Mouse (Mus musculus) kidney, embryonic 16.5 days (tissue): ENCODE measurements at regions not wholly inside any gene's neighbourhood (a gene's known extent, or its start where the extent isn't known, plus 50 kb on each side); places are given as distances from the start of the nearest gene placed in this dataset.

ENCODE experiments used
- ATAC-seq: fragments of 200-750 bp; cut with Nextera tagmentation; 2 replicates; pipeline ENCODE4 v1.8.0; 2017; ENCODE audit warnings: moderate TSS enrichment; ENCODE audit not compliant: low FRiP score, low TSS enrichment
- H3K27ac ChIP-seq: fragments of 300-500 bp; sonication (generic); 2 replicates; pipeline ENCODE4 v1.5.1; 2014; ENCODE audit warnings: low read length
- H3K27me3 ChIP-seq: fragments of 300-500 bp; sonication (generic); 2 replicates; pipeline ENCODE4 v1.6.1; 2014; ENCODE audit warnings: low read length, control low read depth, mixed read lengths; ENCODE audit not compliant: insufficient read depth
- H3K36me3 ChIP-seq: fragments of 300-500 bp; sonication (generic); 2 replicates; pipeline ENCODE4 v1.6.1; 2014; ENCODE audit warnings: low read length, control low read depth, mixed read lengths; ENCODE audit not compliant: insufficient read depth
- H3K4me1 ChIP-seq: fragments of 300-500 bp; sonication (generic); 2 replicates; pipeline ENCODE4 v1.6.1; 2014; ENCODE audit warnings: low read length, control low read depth, mixed read lengths; ENCODE audit not compliant: insufficient read depth
- H3K4me2 ChIP-seq: fragments of 300-500 bp; sonication (generic); replicated peaks from 2 replicates; pipeline ENCODE4 v1.6.1; 2014; ENCODE audit warnings: low read depth, low read length
- H3K4me3 ChIP-seq: fragments of 300-500 bp; sonication (generic); 2 replicates; pipeline ENCODE4 v1.5.1; 2014; ENCODE audit warnings: mild to moderate bottlenecking, low read length
- H3K9ac ChIP-seq: fragments of 300-500 bp; sonication (generic); replicated peaks from 2 replicates; pipeline ENCODE4 v1.6.1; 2014; ENCODE audit warnings: low read length
- H3K9me3 ChIP-seq: fragments of 300-500 bp; sonication (generic); 2 replicates; pipeline ENCODE4 v1.6.1; 2016; ENCODE audit warnings: low read length, control low read depth
- WGBS: fragments of 180-500 bp; shearing (Covaris S2); extraction: QIAGEN DNeasy Blood & Tissue Kit; methylation state at CpG from one replicate; pipeline ENCODE4 v1.1.7; 2014; 5-methylcytosine and 5-hydroxymethylcytosine counted together

DNA sequence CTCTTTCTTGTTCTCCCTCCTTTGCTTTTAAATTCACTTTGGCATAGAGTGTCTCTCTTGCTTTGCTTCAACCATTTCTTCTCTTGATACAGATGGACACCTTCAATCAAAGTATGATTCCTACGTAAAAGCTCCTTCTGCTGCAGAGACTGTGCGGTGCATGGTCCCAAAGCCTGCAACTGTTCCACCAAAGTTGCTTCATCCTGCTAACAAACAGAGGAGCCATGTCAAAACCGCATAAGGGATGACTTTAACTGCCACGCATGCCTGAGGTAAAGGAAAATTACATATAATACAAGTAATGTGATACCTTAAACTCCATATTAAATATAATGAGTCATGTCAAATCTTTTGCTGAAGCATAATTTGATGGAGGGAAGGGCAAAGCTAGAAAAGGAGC lies 200.1 kb upstream of the Klf7 start:
- no peaks in the 10 kb centered on the region for H3K4me1 ChIP-seq
- H3K4me3 ChIP-seq = no peak overlapping the region
- H3K4me2 ChIP-seq = no peak overlapping the region
- no peaks in the 10 kb centered on the region for H3K27me3 ChIP-seq
- no peaks in the 10 kb centered on the region for H3K9me3 ChIP-seq
- 94% methylated on average over 4 of the region's 4 CpGs for WGBS
- H3K36me3 ChIP-seq = no peaks in the 10 kb centered on the region
- ATAC-seq = no peak
- H3K9ac ChIP-seq = no peak overlapping the region
- H3K27ac ChIP-seq = no peak overlapping the region

- 72% methylated on average over 3 of the region's 3 CpGs for WGBS
- no peak overlapping the region for H3K4me2 ChIP-seq
- ATAC-seq = no peak
These were observed 197.1 kb upstream of the Klf7 start for GRCm38 (mm10) chr1:64319155-64319582.

DNA sequence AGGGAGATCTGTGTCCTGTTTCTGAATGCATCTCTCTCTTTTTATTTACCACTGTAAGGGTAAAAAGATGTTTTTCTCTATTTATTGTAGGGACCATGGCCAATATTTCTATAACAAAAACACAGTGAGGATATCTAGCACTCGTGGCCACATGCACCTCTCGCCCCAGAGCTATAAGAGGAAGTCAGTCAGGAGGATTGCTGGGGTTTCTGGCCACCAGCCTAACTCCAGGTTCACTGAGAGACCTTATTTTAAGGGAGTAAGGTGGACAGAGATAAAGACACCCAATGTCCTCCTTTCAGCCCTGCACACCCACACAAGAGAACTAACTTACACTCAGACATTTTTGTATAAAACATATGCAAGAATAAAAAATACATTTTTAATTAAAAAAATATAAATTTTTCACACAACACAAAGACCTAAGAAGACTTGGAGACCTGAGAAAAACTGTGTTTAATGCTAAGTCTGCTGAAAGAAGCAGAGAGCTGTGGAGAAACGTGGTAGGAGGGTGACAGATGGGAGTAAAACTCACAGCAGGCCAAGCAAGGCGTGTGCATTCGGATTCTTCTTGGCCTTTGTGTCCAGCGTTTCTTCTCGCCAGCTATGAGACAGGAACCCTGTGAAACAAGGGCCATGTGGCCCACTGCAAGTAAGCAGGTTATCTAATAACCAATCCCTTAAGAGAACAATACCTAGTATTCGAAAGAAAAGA lies 196.5 kb upstream of the Klf7 start:
- Histone ChIP-seq H3K4me2 (no peak overlapping the region), H3K27ac (no peak overlapping the region), H3K4me3 (no peak overlapping the region), H3K4me1 (no peaks in the 10 kb centered on the region), H3K9me3 (no peaks in the 10 kb centered on the region), H3K27me3 (no peaks in the 10 kb centered on the region), H3K36me3 (no peaks in the 10 kb centered on the region), H3K9ac (no peak overlapping the region)
- WGBS = 80% methylated on average over 8 of the region's 8 CpGs
- no peak for ATAC-seq

More at GRCm38 (mm10) chr1:64319155-64319582, 197.1 kb upstream of the Klf7 start:
- Histone ChIP-seq H3K9me3 (no peaks in the 10 kb centered on the region), H3K4me1 (no peaks in the 10 kb centered on the region), H3K27me3 (no peaks in the 10 kb centered on the region), H3K9ac (no peak overlapping the region), H3K27ac (no peak overlapping the region), H3K4me3 (no peak overlapping the region), H3K36me3 (no peaks in the 10 kb centered on the region)

DNA sequence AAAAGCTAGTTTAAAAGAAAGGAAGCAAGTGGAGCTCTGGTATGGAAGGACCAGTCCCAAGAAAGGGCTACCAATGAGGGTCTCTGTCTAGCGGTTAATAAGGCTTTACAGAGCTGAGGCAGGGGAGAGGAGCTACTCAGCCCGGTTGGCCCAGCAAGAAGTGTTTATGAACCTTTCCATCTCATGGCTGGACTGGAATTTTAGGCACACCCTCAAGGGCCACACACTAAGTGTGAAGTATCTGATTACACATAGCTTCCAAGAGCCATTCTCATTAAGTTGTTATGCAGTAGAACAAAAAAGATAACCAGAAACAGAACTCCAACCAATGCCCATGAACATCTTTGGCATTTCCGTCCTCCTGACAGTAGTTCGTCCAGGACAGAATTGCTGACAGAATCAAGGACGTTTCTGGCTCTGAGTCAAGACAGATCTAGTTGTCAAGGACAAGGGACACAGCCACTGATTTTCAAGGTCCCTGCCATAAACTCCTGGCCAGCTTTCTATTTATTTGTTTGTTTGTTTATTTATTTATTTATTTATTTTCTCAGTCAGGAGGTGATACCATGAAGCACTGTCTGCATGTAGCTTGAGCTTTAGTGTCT lies 195.1 kb upstream of the Klf7 start:
- Histone ChIP-seq H3K9ac (no peak overlapping the region), H3K4me1 (no peaks in the 10 kb centered on the region), H3K4me3 (no peak overlapping the region), H3K4me2 (no peak overlapping the region), H3K9me3 (no peaks in the 10 kb centered on the region), H3K27me3 (no peaks in the 10 kb centered on the region), H3K36me3 (no peaks in the 10 kb centered on the region), H3K27ac (no peak overlapping the region)
- 65% methylated on average over 5 of the region's 5 CpGs for WGBS
- no peak for ATAC-seq

GRCm38 (mm10) chr1:64311371-64311770 lies 189.3 kb upstream of the Klf7 start:
- Histone ChIP-seq H3K4me1 (0 out of 2 replicates have a peak, but pooled peaks cover 2% of the 10 kb centered on the region), H3K9me3 (no peaks in the 10 kb centered on the region), H3K4me2 (no peak overlapping the region), H3K4me3 (no peak overlapping the region), H3K9ac (no peak overlapping the region), H3K27me3 (no peaks in the 10 kb centered on the region), H3K27ac (no peak overlapping the region), H3K36me3 (no peaks in the 10 kb centered on the region)
- 47% methylated on average over 3 of the region's 3 CpGs for WGBS
- ATAC-seq = no peak

GRCm38 (mm10) chr1:64308560-64308959 lies 186.5 kb upstream of the Klf7 start:
- H3K36me3 ChIP-seq = no peaks in the 10 kb centered on the region
- no peaks in the 10 kb centered on the region for H3K27me3 ChIP-seq
- no peak overlapping the region for H3K4me2 ChIP-seq
- H3K4me3 ChIP-seq = no peak overlapping the region
- 85% methylated on average over 15 of the region's 15 CpGs for WGBS
- H3K9me3 ChIP-seq = no peaks in the 10 kb centered on the region
- 0 out of 2 replicates have a peak, but pooled peaks cover 12% of the 10 kb centered on the region for H3K4me1 ChIP-seq
- no peak overlapping the region for H3K9ac ChIP-seq
- ATAC-seq = no peak
- 0 out of 2 replicates have a peak overlapping the region, but pooled peaks have one; percentile 20 for H3K27ac ChIP-seq

DNA sequence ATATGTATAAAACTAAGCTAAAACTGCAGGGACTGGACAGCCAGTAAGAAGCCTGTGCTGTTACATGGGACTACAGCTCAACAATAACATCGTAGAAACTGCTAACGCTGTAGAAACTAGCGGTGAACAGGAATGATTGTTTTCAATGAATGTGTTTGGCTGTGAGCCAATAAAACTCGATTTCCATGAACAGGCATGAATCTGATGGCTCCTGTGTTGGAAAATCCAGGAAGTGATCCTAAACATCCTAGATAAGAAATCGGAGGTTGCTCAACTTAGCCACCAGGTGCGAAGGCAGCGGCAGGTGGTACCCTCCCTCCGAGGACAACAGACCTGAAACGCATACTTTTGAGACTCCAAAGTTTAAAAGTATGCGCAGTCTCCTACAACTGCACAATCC lies 186.0 kb upstream of the Klf7 start:
- ATAC-seq = no peak
- H3K9ac ChIP-seq = no peak overlapping the region
- 57% methylated on average over 10 of the region's 10 CpGs for WGBS
- H3K27ac ChIP-seq = peak overlapping the region; percentile 20; the same call in 1 of the 2 replicates
- no peaks in the 10 kb centered on the region for H3K36me3 ChIP-seq
- no peak overlapping the region for H3K4me2 ChIP-seq
- H3K9me3 ChIP-seq = no peaks in the 10 kb centered on the region
- H3K4me3 ChIP-seq = no peak overlapping the region
- no peaks in the 10 kb centered on the region for H3K27me3 ChIP-seq
- H3K4me1 ChIP-seq = 0 out of 2 replicates have a peak, but pooled peaks cover 12% of the 10 kb centered on the region

DNA sequence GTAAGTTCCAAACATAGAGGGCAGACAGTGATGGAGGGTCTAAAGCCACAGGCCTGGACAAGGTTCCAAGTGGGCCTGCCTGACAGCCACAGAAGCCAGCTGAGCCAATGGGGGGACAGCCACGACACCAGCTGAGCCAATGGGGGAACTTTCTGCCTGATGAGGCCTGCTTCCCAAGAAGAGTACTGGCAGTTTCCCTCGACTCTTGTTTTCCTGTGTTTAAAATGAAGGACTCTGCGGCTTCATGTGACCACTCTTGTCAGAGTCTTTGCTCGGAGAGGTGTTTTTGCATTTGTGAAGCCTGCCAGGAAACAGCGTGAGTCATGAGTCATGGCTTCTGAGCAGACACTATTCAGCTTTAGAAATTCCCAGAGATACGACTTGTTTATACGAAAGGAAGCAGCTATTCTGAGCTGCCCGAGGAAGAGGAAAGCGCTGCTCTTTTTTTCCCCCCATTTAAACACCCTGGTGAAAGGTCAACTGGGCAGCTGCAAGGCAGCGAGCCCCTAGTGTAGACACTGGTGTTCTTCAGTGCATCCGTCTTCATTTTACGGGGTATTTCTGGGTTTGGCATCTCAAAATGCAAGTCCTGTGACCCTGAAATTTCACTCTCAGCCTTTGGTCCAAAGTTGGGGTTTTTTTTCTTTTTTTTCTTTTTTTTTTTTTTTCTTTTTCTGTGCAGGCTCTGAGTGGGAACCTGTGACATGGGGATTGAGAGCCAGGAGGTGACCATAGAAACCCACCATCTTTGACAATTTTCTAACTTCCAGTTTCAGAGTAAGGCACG lies 183.5 kb upstream of the Klf7 start:
- Histone ChIP-seq H3K36me3 (no peaks in the 10 kb centered on the region), H3K4me1 (0 out of 2 replicates have a peak, but pooled peaks cover 12% of the 10 kb centered on the region), H3K4me3 (no peak overlapping the region), H3K27ac (peak overlapping the region; percentile 93), H3K9ac (0 out of 2 replicates have a peak overlapping the region, but pooled peaks have one; percentile 11), H3K9me3 (no peaks in the 10 kb centered on the region), H3K4me2 (peak overlapping the region; percentile 4; the same call in 1 of the 2 replicates), H3K27me3 (no peaks in the 10 kb centered on the region)
- WGBS = 32% methylated on average over 13 of the region's 13 CpGs
- ATAC-seq = peak; percentile 78; the same call in 1 of the 2 replicates

DNA sequence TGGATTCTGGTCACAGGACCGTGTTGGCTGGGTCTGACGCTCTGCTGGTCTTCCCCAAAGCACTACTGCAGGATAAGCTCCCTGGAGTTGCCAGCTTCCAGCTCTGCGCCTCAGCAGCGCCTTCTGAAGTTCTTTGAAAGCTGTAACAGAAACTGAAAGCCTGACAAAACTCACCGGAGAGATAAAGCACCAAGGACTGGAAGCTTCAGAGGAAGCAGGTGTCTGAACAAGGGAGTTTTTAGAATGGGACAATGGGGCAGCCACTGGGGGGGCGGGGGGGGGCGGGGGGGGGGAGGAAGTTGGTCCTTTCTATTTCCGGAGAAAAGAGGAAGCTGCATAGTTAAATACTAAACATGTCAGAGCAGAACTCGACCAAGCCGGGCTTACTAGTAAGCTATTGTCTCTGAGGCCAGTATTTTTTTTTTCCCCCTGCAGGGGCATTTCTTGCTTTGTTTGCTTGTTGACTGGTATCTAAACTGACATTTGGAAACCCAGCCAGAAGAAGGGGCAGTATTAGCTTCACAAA lies 180.8 kb upstream of the Klf7 start:
- Histone ChIP-seq H3K4me2 (peak overlapping the region; percentile 19; the same call in 1 of the 2 replicates), H3K27ac (peak overlapping the region; percentile 76; the same call in 1 of the 2 replicates), H3K4me1 (0 out of 2 replicates have a peak, but pooled peaks cover 10% of the 10 kb centered on the region), H3K36me3 (no peaks in the 10 kb centered on the region), H3K4me3 (peak overlapping the region; percentile 2; the same call in 1 of the 2 replicates), H3K9ac (no peak overlapping the region), H3K27me3 (no peaks in the 10 kb centered on the region), H3K9me3 (no peaks in the 10 kb centered on the region)
- ATAC-seq = 0 out of 2 replicates have a peak, but pooled peaks have one; percentile 13
- WGBS = 22% methylated on average over 9 of the region's 10 CpGs
